Mouse (Mus musculus): Measurements from ENCODE around the gene Ip6k1.

The Ip6k1 gene

DNA sequence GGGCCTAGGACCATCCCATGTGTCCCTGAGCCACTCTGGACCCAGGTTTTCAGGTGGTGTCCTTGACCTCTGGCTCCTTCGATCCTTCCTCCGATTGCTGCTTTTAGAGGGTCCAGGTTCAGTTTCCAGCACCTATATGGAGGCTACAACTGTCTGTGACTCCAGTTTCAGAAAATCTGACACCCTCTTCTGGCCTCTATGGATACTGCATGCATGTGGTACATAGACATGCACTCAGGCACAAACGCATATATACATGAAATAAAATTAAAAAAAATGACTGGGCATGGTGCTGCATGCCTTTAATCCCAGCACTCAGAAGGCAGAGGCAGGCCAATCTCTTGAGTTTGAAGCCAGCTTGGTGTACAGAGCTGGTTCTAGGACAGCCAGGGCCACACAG is 25.6 kb downstream of the Ip6k1 start:
- DNase-seq (ENCODE audit: low read depth, low spot score): peak; percentile 62

DNA sequence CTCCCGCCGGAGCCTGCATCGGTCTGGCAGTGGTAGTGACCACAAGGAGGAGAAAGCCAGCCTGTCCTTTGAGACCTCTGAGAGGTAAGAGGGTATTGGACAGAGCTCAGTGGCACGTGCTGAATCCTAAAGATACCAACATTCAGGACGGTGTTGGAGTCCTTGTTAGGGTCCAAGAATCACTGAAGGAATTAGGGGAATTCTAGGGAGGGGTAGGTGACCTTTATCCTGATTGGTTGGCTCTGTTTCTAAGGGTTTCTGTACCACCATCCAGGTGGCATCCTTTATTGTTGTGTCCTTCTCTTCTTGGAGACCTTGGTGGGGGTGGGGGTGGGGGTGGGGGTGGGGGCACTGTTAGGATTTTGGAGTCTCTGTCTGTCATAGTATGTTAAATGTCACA is 29.8 kb downstream of the Ip6k1 start:
- peak; percentile 92 for DNase-seq (ENCODE audit: low read depth, low spot score)

DNA sequence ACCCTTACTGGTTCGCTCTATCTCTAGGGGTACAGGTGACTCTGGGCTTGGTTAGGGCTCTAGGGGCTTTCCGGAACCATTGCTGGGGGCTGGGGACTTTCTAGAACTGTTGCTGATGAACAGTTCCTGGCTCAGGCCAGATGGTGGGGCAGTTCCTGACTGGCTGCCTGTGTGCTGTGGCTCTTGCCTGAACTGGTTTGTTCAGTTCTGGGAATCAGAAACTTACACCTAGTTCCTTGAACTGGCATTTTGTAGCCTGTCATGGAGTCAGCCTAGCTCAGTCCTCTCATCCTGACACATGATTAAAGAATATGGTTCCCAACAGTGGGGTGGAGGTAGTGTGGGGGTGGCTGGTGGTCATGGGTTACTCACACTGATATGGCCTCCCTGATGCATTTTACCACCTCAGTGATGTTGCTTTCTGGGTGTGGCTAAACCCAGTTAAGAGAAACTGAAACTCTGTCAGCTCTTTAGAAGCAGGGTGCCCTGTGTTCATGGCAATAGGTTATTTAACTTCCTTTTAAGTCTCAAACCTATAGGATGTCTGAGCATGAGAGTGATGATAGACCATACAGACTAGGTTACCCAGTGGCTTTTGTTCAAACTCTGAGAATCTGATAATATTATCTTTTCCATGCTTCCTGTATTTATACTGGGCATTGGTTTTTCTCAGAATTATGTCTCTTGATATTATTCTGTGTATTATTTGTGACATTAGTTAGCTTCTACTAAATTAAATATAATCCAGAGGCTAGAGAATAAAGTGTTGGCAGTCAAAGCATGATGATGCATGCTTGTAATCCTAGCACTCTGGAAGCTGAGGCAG is 33.2 kb downstream of the Ip6k1 start:
- DNase-seq (ENCODE audit: low read depth, low spot score): peak; percentile 65

DNA sequence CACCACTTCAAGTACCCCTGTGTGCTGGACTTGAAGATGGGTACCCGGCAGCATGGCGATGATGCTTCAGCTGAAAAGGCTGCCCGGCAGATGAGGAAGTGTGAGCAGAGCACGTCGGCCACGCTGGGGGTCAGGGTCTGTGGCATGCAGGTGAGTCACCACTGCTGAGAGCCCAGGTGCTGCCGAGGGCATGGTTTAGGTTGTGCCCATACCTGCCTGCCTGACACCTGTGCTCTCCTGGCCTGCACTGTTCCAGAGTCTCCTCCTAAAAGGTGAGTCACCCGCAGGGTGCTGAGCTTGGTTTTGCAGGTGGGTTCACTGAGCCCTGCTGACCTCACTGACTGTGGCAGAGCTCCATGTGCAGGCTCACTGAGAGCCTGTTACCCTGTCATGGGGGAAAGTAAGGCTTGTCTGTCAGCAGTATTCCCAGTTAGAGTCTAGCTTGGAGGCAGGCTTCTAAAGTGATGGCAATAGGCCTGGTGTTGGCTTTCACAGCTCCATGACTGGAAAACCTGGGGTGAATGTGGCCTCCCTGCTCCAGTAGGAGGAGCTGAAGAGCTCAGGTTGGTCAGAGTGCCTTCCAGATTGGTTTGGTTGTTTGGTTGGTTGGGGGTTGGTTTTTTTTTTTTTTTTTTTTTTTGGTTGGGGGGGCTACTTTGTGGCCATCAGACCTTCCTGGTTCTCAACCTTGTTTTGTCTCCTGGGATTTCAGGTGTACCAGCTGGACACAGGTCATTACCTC is 42.6 kb downstream of the Ip6k1 start:
- DNase-seq (ENCODE audit: low read depth, low spot score): peak; percentile 74

DNA sequence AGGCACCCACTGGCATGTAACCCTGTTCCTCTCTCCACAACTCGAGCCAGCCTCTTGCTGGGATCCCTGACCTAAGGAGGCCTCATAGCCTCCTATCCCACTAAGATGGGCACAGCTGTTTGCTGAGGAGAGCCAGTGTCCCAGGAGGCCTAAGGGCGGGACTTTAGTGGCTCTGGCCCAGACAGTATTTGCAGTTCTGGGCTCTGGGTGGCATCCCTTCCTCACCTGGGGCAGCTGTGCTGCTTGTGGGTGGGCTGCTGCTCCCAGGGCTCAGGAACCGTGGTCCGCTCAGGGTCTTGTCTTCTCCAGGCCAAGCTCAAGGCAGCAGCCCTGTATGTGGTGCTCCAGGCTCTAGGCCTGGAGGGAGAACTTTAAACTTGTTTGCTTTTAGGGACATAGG is 44.3 kb downstream of the Ip6k1 start:
- no peak for DNase-seq (ENCODE audit: low read depth, low spot score)

DNA sequence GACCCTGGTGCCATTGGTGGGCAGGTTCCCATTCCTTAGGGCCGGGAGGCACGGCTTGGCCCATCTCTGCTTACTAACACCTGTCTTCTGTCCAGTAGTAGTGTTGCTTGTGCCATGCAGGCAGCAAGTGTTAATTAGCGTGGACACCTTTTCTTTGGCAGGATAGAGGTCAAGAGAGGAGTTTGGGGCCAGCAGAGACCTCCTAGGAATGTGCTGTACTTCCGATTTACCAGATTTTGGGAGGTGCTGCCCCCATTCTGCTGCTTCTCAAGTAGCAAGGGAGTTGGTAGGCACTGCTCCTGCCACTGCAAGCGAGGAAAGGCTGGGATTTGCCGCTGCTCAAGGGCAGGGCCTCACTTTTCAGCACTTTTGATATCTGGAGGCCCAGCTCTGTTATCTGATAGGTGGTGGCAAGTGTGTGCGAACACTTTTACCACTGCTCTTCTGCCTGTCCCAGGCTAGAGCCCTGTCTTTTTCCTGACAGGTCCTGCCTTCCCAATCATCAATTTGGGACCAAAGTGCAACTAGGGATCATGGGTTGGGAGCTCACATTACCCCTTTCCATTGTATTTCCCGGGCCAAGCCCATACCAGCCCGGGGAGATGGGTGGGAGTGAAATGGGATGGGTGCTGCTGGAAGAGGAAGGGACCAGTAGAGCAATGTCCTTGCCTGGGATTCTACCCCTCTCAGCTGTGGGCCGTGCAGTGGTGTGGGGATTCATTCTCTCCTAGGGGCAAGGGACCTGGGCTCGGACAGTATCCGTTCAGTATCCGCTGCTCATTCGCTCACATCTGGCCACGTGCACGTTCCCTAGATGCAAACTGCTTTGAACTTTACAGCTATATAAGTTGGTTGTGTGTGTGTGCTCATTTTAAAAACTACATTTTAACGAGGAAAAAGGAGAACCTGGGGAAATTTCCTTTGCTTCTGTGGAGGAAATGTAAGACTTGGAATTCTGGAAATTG is 45.6 kb downstream of the Ip6k1 start:
- no peak for DNase-seq (ENCODE audit: low read depth, low spot score)

DNA sequence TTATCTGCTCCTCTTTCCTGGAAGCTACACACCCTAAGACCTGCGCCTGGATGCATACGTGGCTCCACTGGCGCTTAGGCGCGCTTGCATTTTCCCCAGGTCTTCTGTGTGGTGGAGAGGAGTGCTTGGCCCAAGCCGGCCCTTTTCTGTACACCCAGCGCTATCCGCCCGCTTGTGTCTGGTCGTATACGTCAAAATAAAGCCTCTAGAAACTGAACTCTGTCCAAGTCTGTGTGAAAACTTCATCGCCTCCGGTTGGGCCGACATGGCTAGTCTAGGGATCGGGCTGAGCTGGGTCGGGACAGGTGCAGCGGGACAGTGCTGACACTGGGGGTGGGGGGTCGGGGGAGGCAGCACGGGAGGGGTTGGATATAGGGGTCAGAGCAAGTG is 46.3 kb downstream of the Ip6k1 start:
- no peak for DNase-seq (ENCODE audit: low read depth, low spot score)

DNA sequence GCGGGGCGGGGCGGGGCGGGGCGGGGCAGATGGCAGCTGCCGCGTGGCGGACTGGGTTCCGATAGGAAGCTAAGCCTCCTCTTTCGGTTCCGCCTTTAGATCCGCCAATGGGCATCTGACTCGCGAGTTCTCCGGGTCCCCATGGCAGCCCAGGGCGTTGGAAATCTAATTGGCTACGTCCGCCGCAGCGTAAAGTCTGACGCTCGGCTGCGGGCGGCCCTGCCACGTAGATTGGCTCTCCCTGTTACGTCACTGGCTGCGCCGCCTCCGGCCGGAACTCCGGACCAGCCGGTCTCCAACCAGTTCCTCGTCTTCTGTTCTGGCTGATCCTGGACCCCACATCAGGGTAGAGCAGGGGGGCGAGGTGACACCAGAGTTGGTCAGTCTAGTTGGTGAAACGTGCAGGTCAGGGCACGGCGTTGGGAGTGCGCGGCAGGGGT is 46.7 kb downstream of the Ip6k1 start, which contains the start of gene Gmppb:
TSS of gene Gmppb (plus strand) at position 227 of the 440 bp plus-strand sequence.
- DNase-seq (ENCODE audit: low read depth, low spot score): peak; percentile 99

DNA sequence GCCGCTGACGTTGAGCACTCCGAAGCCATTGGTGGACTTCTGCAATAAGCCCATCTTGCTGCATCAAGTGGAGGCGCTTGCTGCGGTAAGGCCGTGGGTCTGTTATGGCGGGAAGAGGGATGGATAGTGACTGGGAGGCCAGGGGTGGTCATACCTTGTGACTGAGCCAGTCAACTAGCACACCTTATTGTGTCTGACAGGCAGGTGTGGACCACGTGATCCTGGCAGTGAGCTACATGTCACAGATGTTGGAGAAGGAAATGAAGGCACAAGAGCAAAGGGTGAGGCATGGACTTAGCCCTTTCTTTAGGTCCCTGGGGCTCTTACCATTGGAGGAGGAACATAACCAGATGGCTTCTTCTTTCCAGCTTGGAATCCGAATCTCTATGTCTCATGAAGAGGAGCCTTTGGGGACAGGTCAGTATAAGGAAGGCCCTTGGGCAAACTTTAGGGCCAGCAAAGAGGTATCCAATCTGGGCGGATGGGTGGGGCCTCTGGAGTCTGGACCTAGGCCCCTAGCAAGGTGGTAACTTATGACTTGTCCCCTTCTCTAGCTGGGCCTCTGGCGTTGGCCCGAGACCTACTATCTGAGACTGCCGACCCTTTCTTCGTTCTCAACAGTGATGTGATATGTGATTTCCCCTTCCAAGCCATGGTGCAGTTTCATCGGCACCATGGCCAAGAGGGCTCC is 47.4 kb downstream of the Ip6k1 start:
- DNase-seq (ENCODE audit: low read depth, low spot score): no peak

DNA sequence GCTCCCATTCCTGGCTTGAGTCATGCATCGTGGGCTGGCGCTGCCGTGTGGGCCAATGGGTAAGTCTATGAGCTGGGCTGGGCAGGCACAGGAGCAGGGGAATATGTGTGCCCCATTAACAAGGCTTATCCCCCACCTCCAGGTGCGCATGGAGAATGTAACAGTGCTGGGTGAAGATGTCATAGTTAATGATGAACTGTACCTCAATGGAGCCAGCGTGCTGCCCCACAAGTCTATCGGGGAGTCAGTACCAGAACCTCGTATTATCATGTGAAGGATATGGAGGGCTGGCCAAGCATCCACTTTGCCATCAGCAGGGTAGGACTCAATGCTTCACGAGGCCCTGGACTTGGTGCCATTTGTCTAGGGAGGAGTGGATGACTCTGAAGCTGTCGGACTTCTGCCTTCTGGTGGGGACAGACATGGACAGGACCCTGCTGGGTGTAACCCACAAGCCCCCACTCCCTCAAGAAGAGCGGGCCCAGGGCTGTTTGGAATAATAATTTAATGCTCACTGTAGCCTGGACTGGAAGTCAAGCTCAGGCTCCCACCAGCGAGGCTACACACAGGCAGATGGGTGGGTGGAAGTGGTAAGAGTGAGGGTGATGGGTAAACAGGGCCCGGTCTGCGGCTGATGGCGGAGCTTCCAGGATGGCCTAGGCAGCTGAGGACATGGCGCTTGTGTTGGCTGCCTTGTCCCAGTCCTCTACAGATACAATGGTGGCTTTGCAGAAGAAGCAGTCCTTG is 49.1 kb downstream of the Ip6k1 start:
- DNase-seq (ENCODE audit: low read depth, low spot score): no peak

DNA sequence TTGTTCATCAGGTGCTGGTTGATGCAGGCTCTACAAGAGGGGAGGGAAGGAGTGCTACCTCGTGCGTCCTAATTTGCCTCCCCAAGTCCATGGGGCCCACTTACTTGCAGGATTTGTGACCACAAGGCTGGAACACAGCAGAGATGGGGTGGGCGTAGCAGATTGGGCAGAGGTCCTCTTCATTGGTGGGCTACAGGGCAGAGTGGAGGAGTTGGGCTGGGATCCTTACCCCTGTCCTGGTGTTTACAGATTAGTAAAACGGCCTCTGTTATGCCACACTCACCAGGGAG is 49.6 kb downstream of the Ip6k1 start:
- DNase-seq (ENCODE audit: low read depth, low spot score): no peak

DNA sequence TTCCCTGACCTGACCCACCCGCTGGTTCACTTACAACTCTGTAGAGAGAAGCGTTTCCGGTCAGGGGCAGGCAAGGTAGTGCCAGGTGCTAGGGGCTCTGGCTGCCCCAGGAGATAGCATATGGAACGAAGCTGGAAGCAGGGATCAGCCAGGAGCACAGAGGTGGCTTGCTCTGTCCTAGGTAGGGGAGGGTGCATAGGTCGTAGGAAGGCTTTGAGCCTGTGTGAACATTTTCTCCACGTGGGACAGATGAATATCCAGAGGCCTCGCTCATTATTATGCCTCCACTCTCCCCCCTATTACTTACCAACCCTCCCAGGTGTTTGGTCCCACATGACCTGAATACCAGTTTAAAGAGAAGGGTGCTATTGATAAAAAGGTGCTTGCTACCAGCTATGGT is 50.1 kb downstream of the Ip6k1 start:
- DNase-seq (ENCODE audit: low read depth, low spot score): no peak

DNA sequence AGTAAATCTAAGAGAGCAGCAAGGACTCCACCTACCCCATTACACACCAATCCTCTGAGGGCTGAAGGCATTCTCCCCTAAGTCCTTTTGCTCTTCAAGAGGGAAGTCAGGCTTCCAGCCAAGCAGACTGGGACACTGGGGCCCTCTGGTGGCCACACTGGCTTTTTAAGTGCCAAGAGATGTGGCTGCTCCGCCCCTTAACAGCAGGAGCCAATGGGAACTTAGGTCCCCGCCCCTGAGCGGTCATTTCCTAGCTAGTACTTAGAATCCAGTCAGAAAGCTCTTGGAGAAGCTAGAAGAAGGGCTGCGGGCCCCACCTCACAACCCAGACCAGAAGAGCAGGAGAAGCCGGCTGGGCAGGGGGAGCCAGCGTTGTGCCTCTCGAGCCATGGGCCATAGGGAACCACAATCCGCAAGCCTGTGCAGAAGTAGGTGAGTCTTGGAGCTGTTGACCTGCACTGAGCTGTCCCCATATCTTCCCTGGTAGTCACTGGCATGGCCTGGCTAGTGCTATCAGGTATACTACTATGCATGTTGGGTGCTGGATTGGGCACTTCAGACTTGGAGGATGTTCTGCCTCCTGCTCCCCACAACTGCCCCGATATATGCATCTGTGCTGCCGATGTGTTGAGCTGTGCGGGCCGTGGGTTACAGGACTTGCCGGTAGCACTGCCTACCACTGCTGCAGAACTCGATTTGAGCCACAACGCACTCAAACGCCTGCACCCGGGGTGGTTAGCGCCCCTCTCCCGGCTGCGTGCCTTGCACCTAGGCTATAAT is 50.8 kb downstream of the Ip6k1 start, which contains the start of gene Amigo3:
TSS of gene Amigo3 (plus strand) at position 275 of the 780 bp plus-strand sequence.
- DNase-seq (ENCODE audit: low read depth, low spot score): peak; percentile 97

DNA sequence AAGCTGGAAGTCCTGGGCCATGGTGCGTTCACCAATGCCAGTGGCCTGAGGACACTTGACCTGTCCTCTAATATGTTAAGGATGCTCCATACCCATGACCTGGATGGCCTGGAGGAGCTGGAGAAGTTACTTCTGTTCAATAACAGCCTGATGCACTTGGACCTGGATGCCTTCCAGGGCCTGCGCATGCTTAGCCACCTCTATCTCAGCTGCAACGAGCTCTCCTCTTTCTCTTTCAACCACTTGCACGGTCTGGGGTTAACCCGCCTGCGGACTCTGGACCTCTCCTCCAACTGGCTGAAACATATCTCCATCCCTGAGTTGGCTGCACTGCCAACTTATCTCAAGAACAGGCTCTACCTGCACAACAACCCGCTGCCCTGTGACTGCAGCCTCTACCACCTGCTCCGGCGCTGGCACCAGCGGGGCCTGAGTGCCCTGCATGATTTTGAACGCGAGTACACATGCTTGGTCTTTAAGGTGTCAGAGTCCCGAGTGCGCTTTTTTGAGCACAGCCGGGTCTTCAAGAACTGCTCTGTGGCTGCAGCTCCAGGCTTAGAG is 51.4 kb downstream of the Ip6k1 start:
- no peak for DNase-seq (ENCODE audit: low read depth, low spot score)

DNA sequence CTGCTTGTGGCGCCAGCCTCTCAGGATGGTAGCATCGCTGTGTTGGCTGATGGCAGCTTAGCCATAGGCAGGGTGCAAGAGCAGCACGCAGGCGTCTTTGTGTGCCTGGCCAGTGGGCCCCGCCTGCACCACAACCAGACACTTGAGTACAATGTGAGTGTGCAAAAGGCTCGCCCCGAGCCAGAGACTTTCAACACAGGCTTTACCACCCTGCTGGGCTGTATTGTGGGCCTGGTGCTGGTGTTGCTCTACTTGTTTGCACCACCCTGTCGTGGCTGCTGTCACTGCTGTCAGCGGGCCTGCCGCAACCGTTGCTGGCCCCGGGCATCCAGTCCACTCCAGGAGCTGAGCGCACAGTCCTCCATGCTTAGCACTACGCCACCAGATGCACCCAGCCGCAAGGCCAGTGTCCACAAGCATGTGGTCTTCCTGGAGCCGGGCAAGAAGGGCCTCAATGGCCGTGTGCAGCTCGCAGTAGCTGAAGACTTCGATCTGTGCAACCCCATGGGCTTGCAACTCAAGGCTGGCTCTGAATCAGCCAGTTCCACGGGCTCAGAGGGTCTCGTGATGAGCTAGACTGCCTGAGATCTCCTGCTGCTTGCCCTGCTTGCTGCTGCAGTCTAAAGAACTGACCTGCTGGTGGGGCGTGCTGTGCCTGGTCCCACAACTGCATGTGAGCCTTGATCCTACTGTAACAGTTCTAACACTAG is 52.2 kb downstream of the Ip6k1 start:
- DNase-seq (ENCODE audit: low read depth, low spot score): peak; percentile 30

DNA sequence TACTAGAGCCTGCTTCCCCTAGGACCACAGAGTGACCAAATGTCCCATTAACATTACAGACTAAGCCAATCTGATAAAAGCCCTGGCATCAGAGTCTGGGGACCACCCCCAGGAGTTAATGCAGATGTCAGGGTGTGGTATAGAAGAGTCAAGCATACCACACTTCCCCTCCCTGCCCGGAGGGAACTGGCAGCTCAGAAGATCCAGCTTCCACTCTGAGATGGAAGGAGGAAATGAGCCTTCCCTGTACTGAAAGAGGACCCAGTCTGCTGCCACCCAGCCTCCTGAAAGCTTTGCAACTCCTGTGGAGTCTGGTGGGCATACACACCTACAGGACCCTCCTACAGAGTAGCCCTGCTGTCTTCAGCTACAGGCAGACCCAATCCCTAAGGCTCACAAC is 52.8 kb downstream of the Ip6k1 start:
- DNase-seq (ENCODE audit: low read depth, low spot score): no peak

DNA sequence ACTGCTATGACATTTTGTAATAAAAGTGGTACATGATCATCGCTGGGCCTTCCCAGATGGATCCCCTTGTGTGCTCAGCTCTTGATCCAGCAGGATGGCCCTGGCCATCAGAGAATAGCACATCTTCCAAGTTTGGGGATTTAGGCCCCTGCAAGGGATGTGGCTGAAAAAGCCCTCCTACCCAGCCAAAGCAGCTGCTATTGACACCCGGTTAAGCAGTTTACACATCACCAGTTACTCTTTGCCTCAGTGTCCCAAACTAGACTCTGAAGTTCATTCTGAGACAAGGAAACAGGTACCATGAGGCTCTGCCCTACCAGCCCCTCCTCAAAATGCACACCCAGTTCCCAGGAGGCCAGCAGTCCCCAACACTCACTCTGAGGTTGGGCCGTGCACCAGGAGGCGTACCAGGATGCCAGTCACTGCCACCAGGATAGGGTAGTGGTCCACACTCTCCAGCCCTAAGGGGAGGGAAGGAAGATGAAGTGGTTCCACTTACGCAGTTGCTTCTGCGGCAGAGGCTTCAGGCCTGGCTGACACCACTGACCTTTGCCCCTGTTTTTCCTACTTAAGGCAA is 53.4 kb downstream of the Ip6k1 start:
- no peak for DNase-seq (ENCODE audit: low read depth, low spot score)

All from R1 (cell line).